Mouse (Mus musculus): ENCODE data around the gene Agl.
"Not testable (repeated sequence)": the region's sequence is repeated elsewhere in the genome, so short reads cannot be mapped to it uniquely, and the experiment has no call there.

Gene Agl

DNA sequence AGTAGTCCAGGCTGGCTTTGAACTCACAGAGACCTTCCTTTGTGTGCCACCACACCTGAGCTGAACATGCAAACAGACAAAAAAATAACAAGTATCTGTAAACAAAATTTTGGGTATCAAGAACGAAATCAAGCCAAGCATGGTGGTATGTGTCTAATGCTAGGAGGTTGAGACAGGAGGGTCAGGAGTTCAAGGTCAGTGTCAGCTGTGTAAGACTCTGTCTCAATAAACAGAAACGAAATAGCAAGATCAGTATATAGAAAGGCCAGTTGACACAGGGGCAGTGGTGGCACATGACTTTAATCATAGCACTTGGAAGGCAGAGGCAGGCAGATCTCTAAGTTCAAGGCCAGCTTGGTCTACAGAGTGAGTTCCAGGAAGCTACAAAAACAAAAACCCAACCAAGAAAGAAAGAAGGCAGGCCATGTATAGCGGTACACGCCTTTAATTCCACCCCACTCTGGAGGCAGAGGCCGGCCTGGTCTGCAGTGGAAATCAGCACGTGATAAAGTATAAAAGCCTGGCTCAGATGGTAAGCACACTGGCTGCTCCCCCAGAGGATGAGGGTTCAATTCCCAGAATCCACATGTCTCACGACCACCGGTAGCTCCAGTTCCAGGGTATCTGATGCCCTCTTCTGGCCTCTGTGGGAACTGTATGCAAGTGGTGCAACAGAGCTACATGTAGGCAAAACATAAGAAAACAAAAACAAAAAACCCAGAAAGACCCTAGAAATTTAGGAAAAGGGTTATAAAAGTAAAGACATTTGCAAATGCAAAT is 59.4 kb downstream of the Agl start:
- peak; percentile 22 to 26 for DNase-seq (ENCODE audit: low spot score in 2 of 2)

DNA sequence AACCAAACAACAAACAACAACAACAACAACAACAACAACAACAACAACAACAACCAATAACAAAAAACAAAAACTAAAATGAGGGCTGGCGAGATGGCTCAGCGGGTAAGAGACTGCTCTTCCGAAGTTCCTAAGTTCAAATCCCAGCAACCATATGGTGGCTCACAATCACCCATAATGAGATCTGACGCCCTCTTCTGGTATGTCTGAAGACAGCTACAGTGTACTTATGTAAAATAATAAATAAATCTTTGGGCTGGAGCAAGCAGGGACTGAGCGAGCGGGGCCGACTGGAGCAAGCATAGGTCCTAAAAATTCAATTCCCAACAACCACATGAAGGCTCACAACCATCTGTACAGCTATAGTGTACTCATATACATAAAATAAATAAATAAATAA is 60.3 kb downstream of the Agl start:
- DNase-seq (ENCODE audit: low spot score in 2 of 2), result not testable (repeated sequence)

DNA sequence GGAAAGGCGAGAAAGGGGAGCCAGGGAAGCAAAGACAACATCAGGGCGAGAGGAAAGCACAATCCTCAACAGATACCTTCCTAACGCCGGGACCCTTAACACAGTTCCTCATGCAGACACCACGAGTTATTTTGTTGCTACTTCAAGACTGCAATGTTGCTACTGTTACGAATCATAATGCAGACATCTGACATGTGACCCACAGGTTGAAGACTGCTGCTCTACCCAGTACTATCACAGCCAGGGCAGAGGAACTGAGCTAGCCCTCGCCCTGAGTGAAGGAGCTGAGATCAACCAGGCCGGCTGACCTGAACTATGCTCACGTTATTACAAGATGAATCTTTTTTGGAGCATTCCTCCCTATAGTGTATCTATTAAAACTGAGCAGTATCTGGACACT is 67.0 kb downstream of the Agl start:
- DNase-seq (ENCODE audit: low spot score in 2 of 2), result no peak

DNA sequence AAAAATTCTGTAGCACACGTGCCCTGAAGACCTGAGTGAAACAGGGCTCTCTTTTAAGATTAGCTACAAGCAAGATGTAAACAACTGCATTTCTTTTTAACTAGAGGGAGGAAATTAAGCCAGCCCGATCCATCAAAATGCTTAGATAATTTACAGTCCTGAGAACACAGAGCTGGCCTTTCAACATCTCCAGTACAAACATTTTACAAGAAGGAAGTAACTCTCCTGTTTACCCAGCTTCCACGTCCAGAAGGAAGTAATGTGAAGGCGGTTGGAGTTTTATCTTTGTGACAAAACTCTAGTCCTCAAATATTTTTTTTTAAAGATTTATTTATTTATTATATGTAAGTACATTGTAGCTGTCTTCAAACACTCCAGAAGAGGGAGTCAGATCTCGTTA is 67.9 kb downstream of the Agl start:
- DNase-seq (ENCODE audit: low spot score in 2 of 2), result no peak

DNA sequence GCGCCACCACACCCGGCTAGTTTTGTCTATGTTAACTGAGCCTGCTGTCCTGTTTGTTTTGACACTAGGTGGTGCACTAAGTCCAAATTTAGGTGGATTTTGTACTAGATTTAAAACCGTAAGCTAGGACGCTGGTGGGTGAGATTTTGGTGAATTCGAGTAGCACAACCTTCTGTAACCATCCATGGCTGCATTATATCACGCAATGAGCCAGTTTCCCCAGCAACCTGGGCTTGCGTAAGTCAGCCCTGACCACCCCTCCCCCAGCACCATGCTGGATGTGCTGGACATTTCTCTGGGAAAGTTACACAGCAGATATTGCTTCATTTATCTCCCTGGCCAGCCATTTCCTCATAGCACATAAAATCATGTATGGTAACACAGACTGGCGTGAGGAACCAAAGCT is 70.6 kb downstream of the Agl start:
- no peak for DNase-seq (ENCODE audit: low spot score in 2 of 2)

DNA sequence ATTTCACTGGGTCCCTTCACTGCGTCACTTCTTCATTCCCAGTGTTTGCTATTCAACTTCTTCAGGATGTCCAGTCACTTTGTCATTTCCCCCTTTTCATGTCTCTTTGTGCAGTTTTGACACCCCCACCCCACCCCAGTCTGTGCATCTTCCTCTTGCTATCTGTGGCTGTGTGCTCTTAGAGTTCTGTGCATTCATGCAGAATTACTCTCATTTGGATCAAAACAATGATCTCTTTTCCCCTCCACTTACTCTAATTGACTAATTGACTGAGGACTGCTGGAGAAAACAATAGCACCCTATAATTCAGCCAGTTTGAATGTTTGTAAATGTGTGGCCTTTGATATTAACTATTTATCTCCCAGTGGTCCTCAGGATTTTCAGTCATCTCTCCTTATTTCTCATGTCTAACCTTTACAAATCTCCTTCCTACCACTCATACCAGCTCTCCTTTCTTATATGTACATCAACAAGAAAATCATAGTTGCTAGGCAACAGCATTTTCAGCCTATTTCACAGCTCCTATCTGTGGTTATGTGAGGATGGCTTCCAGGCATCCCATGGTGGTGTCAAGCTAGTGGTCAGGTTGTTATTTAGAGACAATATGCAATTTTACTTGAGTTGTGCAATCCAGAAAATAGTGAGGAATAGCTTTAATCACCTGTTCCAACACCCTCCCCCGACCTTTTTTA is 78.3 kb downstream of the Agl start:
- DNase-seq (ENCODE audit: low spot score in 2 of 2), result no peak

DNA sequence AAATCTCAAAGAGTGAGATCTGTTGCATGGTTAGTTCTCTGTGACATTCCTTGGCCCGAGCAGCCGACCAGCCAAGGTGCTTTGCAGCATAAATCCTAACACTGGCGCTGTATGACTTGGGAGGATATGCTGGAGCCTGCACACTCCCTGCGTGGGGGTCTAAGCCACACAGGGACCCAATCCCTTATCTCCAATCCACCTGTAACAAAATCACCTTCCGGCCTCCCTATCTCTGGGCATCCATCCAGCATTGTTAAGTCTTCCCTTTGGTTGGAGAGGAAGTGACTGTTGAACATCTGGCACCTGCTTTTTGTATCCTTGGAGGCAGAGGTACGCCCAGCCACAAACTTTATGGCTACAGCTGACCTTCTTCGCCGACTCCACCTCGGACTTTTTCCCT is 81.2 kb downstream of the Agl start:
- DNase-seq (ENCODE audit: low spot score in 2 of 2), result no peak

DNA sequence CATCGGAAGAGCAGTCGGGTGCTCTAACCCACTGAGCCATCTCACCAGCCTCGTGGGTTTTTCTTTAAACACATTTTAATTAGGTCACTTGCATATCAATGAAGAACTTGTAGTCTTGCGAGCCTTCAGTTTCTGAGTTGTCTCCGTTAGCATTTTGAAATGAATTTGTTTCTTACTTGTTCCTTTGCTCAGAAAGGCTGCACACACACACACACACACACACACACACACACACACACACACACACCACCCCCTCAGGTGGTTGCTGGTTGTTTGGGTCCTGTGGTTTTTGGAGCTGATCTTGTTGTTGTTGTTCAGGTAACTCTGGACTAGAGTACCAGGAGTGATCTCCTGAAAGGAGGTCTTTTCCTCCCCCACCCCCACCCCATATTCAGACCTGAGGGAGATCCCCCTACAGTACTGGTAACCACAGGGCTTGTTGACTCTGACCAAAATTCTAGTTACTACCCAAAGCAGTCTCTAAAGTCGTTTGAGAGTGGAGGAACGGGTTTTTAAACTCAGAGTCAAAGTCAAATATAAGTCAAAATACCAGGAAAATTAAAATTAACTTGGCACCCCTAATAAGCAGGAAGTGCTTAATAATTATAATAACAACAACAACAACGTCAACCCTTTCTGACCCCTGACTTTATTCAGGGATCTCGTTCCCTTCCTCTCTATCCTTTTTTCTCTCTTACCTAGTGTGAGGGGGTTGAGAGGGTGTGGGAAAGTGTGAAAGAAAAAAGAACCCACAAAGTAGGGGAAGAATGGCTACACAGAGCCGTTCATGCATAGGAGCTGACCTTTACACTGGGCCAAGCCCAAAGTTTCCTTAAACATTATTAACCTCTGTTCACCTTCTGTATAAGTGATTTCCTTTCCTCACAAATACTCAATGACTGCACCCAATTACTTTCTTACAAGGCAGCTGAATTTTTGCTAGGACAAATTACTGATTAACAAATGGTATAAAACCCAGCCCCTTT is 84.2 kb downstream of the Agl start:
- DNase-seq (ENCODE audit: low spot score in 2 of 2), result no peak

DNA sequence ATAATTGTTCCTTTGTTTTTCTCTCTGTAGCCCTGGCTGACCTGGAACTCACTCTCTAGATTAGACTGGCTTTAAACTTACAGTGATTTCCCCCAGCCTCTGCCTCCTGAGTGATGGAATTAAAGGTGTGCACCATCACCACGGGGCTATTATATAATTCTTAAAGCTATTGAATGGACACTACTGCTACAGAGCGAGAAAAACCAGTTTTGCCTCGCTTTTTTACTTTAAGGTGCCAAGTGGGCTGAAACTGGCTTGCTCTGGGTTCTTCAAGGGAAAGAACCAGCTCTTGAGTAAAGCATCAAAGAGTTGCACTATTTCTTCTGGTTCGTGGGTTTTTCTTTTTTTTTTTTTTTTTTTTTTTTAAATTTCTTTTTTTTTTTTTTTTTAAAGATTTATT is 85.0 kb downstream of the Agl start:
- DNase-seq (ENCODE audit: low spot score in 2 of 2), result no peak

DNA sequence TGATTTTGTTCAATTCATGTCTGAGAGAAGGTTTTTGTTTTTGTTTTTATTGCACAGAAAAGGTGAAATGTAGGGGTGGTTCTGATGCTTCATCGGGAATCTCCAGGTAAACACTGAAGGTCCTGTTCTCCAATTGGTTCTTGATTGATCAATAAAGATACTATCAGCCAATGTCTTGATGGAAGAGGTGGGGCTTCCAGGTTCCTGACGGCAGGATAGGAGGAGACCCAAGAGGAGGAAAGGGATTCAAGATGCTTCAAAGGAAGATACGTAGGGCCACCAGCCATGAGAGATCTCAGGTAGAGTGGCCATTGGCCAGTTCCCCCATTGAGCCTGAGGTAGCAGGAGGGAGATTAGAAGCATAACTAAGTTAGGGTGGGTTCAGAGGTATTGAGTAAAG is 89.0 kb downstream of the Agl start:
- no peak for DNase-seq (ENCODE audit: low spot score in 2 of 2)

DNA sequence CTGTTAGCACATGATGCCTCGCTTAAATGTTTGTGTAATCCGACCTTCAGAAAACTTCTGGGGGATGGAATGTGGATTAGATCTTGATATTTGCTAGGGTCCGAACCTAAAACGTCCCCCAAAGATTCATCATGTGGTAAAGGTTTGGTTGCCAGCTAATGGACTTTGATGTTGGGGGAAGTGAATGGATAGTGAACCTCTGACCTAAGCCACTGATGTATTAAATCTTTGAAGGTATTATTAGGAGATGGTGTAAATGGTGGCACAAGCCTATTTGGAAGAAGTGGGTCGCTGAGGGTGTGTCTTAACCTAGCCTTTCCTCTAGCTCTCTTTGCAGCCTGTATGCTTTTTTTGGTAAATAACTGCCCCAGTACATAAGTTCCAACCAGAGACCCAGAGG is 94.9 kb downstream of the Agl start:
- no peak for DNase-seq (ENCODE audit: low spot score in 2 of 2)

DNA sequence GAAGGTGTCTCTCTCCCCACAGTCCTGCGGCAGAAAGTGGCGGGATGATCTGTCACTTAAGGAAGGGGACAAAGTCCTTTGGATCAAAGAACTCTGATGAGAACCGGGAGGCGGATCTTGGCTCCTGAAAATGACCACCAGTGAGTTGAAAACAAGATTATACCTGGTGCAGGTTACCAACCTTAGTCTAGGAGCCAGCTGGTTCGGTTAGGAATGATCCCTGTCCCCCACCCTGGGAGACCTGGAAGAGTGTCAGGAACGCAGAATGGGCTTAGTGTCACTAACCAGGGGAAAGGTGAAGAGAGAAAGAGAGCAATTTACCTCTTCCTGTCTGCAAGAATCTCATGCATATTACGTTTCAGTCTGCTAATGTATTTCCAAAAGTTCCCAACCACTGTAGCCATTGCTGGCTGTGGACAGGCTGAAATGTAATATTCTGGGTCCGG is 95.5 kb downstream of the Agl start, which contains the start of gene Slc35a3:
Gene Slc35a3, minus strand, starts transcription at position 396 of the 446 bp plus-strand sequence.
- DNase-seq (ENCODE audit: low spot score in 2 of 2), result no peak

DNA sequence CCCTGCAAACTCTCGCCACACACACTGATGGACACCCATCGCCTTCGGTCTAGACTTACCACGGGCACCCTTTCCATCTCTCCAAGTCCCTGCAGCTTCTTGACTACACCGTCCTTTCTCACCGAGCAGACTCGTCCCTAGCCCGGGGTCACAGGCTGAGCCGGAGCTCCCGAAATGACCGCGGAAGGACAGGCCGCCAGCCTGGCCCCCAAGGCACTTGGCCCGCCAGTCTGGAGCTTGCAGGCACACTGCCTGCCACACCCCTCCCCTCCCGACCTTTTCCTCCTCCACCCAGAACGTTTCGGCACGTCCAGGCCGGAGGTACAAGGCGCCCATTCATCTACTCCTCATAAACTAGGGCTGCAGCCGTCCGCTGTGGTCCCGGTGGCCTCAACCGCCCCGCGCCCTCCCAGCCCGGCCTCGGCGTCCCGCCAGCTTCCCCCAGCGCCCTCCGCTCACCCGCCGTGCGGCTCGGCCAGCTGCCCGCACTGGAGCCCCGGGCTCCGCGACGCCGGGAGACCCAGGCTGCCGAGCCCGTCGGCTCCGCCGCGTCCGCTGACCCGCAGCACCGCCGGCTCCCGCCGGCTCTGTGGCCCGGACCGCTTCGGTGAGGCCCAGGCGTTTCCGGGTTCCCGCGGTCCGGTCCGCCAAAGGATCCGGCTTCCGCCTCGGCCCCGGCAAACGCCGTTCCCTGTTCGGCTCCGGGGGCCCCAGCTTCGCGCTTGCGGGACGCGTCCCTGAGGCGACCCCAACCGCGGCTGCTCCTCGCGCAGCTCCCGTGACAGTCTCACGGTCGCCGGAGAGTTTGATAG is 96.1 kb downstream of the Agl start:
- DNase-seq (ENCODE audit: low spot score in 2 of 2), result peak; percentile 62 to 68

DNA sequence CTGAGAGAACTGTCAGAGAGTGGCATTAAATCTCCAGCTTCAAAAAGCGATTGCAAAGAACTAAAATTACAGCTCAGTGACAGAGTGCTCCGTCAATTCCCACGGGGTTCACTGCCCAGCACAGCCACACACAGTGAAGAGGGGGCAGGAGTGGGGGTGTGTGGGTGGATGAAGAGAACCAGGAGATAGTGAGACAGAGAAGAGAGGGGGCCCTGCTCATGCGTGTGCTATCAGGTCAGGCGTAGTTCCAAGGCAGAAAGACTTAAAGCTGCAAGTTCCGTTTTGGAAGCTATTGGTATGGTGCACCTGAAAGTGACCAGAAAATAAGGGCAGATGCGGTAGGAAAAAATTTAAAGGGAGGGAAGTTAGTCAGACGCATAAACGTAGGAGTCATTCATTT is 97.0 kb downstream of the Agl start:
- DNase-seq (ENCODE audit: low spot score in 2 of 2), result no peak

DNA sequence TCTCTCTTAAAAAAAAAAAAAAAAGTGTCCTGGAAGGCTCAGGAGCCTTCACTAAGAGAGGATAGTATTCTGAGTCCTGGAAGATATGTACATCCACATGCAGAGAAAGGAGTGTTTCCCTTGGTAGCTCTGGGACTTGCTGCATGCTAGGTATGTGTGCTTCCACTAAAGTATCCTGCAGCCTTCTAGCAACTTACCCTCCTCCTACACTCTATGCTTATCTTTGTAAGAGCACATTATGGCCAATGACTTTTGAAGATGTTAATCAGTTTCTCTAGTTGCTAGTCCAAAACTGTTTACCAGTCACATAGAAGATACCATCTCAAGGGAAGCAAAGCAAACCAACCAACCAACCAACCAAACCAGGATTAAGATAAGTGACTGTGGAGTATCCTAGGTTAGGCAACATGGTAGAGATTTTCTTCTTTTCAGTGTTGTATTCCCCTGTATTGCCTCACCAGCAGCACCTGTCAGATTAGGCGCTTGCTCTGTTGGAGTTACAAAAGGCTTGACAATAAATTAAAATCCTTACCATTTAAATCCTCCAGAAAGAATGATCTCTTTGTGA is 102.2 kb downstream of the Agl start:
- no peak for DNase-seq (ENCODE audit: low spot score in 2 of 2)

DNA sequence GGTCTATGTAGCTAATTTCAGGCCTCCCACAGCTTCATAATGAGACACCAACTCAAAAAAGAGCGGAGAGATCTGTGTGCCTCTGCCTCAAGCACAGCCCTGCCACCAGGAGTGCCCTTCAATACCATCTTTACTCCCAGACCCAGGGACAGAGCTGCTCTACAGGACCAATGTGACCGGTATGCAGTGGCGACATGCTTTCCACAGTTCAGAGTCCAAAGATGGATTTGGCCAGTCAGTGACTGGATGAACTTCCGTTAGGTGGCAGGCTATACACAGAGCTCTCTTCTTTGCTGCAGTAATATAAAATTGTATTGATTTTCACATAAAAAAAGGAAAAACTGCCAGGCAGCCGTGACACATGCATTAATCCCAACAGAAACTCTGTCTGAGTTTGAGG is 104.1 kb downstream of the Agl start:
- DNase-seq (ENCODE audit: low spot score in 2 of 2), result no peak

DNA sequence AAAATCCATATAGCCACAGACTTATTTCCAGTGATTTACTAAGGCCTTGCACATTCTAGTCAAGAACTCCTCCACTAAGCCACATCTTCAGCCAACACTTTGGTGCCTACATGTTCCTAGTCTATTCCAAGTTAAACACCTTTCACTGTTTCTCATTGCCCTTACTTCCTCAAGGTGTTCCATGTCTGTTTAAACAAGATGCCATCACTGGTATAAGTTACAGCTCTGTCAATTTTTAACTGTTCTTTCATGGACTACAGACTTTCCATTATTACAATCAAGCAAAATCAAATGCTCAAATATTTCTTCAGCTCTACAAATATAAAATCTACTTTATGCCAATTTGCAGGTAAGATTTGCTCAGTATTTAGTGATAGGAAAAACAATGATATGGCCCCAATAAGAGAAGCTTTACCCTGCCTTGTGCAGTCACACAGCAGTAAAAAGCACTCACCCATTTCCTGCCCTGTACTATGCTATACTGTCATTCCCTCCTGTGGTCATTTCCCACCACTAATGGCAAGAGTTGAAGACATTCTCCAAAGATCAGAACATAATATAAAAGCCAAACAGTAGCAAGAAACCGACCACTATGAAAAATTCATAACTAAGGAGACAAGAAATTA is 105.2 kb downstream of the Agl start:
- DNase-seq (ENCODE audit: low spot score in 2 of 2), result no peak

DNA sequence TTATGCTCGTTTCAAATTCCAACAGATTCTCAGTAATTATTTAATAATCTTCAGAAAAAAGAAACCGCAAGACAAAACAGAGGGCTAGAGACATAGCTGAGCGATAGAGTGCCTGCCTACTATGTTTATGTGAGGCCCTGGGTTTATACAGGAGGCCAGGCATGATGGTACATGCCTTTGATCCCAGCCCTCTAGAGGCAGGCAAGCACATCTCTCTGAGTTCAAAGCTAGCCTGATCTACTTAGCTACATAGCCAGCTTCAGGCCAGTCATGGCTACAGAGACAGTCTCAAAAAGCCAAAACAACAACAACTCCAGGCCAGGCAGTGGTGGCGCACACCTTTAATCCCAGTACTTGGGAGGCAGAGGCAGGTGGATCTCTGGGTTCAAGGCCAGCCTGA is 106.4 kb downstream of the Agl start:
- no peak for DNase-seq (ENCODE audit: low spot score in 2 of 2)

DNA sequence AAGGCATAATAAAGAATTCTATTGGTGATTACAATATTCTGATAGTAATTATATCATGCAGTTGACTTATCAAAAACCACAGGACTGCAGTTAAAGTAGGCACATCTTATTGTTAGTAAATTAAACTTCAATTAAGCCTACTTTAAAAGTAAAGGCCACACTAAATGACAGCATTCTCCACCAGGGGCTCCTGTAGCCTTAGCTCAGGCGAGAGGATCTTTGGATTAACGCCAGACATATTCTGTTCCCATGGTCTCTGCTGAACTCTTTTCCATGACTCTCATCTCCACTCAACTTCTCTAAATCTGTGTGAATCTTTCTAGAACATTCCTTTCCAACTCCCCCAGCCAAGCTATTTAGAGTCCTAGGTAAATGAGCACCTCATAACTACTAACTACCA is 109.2 kb downstream of the Agl start:
- no peak for DNase-seq (ENCODE audit: low spot score in 2 of 2)

DNA sequence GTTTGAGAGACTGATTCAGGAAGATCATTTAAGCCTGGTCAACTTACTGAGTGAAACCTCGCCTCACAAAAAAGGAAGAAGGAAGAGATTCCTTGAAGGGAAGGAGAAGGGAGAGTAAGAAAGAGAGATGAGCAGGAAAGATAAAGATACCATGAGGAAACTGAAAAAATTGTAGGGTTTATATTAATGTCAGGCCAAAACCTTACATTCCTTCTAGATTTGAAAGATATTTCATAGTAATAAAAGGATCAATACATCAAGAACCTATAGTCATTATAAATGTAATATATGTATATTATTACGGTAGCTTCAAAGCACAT is 112.3 kb downstream of the Agl start:
- DNase-seq (ENCODE audit: low spot score in 2 of 2), result no peak
